Mouse (Mus musculus) embryonic facial prominence, embryonic 15.5 days (tissue): ENCODE data around the gene Olfr943. TPM values are rescaled to one million over a fixed set of nuclear protein-coding genes. Genes with fewer than 3 reads are reported as not detected.

ENCODE experiments used
- ATAC-seq: fragments of 200-750 bp; cut with Nextera tagmentation; 2 replicates; pipeline ENCODE4 v1.8.0; 2017; ENCODE audit warnings: low read depth, moderate TSS enrichment; ENCODE audit not compliant: insufficient number of reproducible peaks, low FRiP score, low TSS enrichment
- H3K27ac ChIP-seq: fragments of 300-500 bp; sonication (generic); replicated peaks from 2 replicates; pipeline ENCODE4 v1.5.1; 2015; ENCODE audit warnings: mild to moderate bottlenecking, inconsistent platforms
- H3K27me3 ChIP-seq: fragments of 300-500 bp; sonication (generic); 2 replicates; pipeline ENCODE4 v1.6.1; 2015; ENCODE audit warnings: inconsistent platforms
- H3K36me3 ChIP-seq: fragments of 300-500 bp; sonication (generic); 2 replicates; pipeline ENCODE4 v1.6.1; 2015; ENCODE audit warnings: mild to moderate bottlenecking, inconsistent platforms
- H3K4me1 ChIP-seq: fragments of 300-500 bp; sonication (generic); 2 replicates; pipeline ENCODE4 v1.6.1; 2015; ENCODE audit warnings: inconsistent platforms
- H3K4me2 ChIP-seq: fragments of 300-500 bp; sonication (generic); replicated peaks from 2 replicates; pipeline ENCODE4 v1.6.1; 2015; ENCODE audit warnings: mild to moderate bottlenecking, inconsistent platforms
- H3K4me3 ChIP-seq: fragments of 300-500 bp; sonication (generic); replicated peaks from 2 replicates; pipeline ENCODE4 v1.5.1; 2015; ENCODE audit warnings: mild to moderate bottlenecking, inconsistent platforms
- H3K9ac ChIP-seq: fragments of 300-500 bp; sonication (generic); 2 replicates; pipeline ENCODE4 v1.6.1; 2015; ENCODE audit warnings: inconsistent platforms
- H3K9me3 ChIP-seq: fragments of 300-500 bp; sonication (generic); replicated peaks from 2 replicates; pipeline ENCODE4 v1.6.1; 2016; ENCODE audit warnings: inconsistent platforms
- WGBS: fragments of 180-500 bp; shearing (Covaris S2); methylation state at CpG from one replicate; pipeline ENCODE4 v1.1.7; 2015; 5-methylcytosine and 5-hydroxymethylcytosine counted together
- polyA plus RNA-seq: library from polyadenylated mRNA; unstranded; fragments of >200 nt; fragmentation: Nextera tagmentation; extraction: Ambion mirVana; gene quantifications from 2 replicates; pipeline ENCODE4 v1.2.1, GENCODE M21; 2015

The Olfr943 gene
- polyA plus RNA-seq, result not detected in 2 replicates

DNA sequence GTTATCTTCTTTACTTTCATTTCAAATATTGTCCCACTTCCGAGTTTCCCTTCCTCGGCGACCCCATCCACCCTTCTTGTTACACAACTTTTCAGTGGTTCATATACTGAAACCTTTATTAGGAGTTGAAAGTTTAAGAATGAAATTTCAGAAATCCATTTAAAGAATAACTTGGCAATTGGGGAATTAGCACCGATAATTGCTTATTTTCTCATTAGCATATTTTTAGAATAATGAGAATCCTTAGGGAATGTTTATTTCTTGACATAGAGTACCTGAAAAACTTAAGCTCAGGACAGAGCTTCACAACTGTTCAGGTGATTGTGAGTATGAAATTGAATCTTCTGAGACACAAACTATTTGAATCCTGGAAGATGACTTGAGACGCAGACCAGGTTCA lies at the start of gene Olfr943:
Gene Olfr943, plus strand, starts transcription at position 301 of the 400 bp plus-strand sequence.
- 92% methylated on average over 5 of the region's 5 CpGs for WGBS
- ATAC-seq, result no peak

DNA sequence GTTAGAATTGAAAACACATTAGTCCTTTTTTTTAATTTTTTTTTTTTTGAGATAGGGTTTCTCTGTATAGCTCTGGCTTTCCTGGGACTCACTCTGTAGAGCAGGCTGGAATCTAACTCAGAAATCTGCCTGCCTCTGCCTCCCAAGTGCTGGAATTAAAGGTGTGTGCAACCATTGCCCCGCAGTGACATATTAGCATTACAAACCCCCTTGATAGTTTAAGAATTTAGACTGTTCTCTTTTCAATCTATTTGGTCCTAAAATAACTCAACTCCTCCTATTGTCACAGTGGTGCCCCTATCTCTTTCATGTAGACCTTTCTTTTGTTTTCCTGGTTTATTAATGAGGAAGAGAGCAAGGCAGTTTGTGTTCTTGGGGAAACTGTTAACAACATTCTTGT lies 38.8 kb upstream of the Olfr943 start:
- Histone ChIP-seq H3K27ac (no peak overlapping the region), H3K4me1 (no peaks in the 10 kb centered on the region), H3K9ac (no peak overlapping the region), H3K27me3 (no peaks in the 10 kb centered on the region), H3K36me3 (no peaks in the 10 kb centered on the region), H3K9me3 (no peaks in the 10 kb centered on the region), H3K4me3 (no peak overlapping the region), H3K4me2 (no peak overlapping the region)
- ATAC-seq, result no peak
- WGBS, result 64% methylated on average over 1 of the region's 1 CpGs

More for the DNA sequence above, at the start of gene Olfr943:
- H3K36me3 ChIP-seq, result no peaks in the 10 kb centered on the region
- no peak within 1 kb of the TSS for H3K4me3 ChIP-seq
- no peaks in the 10 kb centered on the region for H3K4me1 ChIP-seq
- no peak within 1 kb of the TSS for H3K27ac ChIP-seq
- H3K4me2 ChIP-seq, result no peak within 1 kb of the TSS
- H3K9ac ChIP-seq, result no peak within 1 kb of the TSS
- no peaks in the 10 kb centered on the region for H3K27me3 ChIP-seq
- H3K9me3 ChIP-seq, result no peaks in the 10 kb centered on the region

DNA sequence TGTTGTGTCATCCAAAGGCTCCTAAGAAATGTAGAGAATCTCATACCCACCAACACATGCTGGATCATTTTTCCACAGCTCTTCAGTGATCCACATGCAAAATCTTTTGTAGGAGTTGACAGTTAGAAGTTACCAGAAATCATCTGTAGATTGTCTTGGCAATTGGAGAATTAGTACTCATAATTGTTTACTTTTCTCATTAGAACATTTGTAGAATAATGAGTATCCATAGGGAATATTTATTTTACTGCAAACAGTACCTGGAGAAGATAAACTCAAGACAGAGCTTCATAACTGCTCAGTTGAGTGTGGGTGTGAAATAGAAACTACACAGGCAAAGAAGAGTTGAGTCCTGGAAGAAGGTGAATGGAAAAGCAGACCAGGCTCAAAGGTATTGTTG lies 38.3 kb upstream of the Olfr943 start, which contains the start of gene Olfr27:
Gene Olfr27, plus strand, starts transcription at position 301 of the 400 bp plus-strand sequence.
- no peaks in the 10 kb centered on the region for H3K4me1 ChIP-seq
- H3K9ac ChIP-seq, result no peak within 1 kb of the TSS
- no peak for ATAC-seq
- H3K4me3 ChIP-seq, result no peak within 1 kb of the TSS
- no peaks in the 10 kb centered on the region for H3K9me3 ChIP-seq
- no peak within 1 kb of the TSS for H3K27ac ChIP-seq
- H3K4me2 ChIP-seq, result no peak within 1 kb of the TSS
- no peaks in the 10 kb centered on the region for H3K27me3 ChIP-seq
- H3K36me3 ChIP-seq, result no peaks in the 10 kb centered on the region

DNA sequence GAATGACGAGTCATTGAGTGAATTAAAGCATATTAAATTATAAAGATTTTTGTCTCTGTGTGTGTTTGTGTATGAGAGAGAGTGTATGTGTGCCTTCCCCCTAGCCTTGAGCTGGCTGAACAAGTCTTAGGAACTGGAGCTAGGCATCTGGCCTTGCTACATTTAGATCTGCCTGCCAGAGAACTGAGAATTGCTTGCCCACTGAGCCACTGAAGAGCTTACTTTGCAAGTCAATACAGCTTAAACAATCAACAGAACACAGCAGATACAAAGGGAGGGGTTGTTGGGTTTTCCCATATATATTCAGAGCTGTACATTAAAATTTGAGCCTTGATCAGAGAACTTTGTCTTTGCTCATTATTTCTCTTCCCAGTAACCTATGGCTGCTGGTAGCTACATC lies 13.7 kb upstream of the Olfr943 start:
- Histone ChIP-seq H3K4me1 (no peaks in the 10 kb centered on the region), H3K9me3 (no peaks in the 10 kb centered on the region), H3K27ac (no peak overlapping the region), H3K4me2 (no peak overlapping the region), H3K4me3 (no peak overlapping the region), H3K9ac (no peak overlapping the region), H3K36me3 (no peaks in the 10 kb centered on the region), H3K27me3 (no peaks in the 10 kb centered on the region)
- WGBS, result 55% methylated on average over 1 of the region's 1 CpGs
- ATAC-seq, result no peak

DNA sequence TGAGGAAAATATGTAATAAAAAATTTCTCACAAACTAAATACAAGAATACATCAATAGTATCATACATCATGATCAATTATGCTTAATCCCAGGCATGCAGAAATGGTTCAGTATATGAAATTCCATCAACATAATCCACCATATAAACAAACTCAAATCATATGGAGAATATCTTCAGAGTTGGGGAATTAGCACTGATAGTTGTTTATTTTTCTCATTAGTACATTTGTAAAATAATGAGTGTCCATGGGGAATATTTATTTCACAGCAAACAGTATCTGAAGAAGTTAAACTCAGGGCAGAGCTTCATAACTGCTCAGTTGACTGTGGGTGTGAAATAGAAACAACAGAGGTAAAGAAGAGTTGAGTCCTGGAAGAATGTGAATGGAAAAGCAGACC lies 35.5 kb downstream of the Olfr943 start, which contains the start of gene Olfr944:
Gene Olfr944, plus strand, starts transcription at position 301 of the 400 bp plus-strand sequence.
- H3K27me3 ChIP-seq, result no peaks in the 10 kb centered on the region
- H3K36me3 ChIP-seq, result no peaks in the 10 kb centered on the region
- no peak for ATAC-seq
- no peak within 1 kb of the TSS for H3K9ac ChIP-seq
- no peak within 1 kb of the TSS for H3K4me3 ChIP-seq
- H3K4me1 ChIP-seq, result no peaks in the 10 kb centered on the region
- H3K4me2 ChIP-seq, result no peak within 1 kb of the TSS
- H3K27ac ChIP-seq, result no peak within 1 kb of the TSS
- no peaks in the 10 kb centered on the region for H3K9me3 ChIP-seq

Other genes starting within 250 kb of the Olfr943 start
- 0.30 TPM in 1 of 2 replicates, not detected in the other for gene Olfr930, start 236.5 kb upstream of the Olfr943 start, polyA plus RNA-seq
- gene Olfr933, start 194.0 kb upstream of the Olfr943 start, polyA plus RNA-seq, result 0.11 and 0.14 TPM in 2 replicates
- gene Olfr934, start 178.0 kb upstream of the Olfr943 start, polyA plus RNA-seq, result 0.07 TPM in 1 of 2 replicates, not detected in the other
- 0.19 TPM in 1 of 2 replicates, not detected in the other for gene Olfr935, start 166.6 kb upstream of the Olfr943 start, polyA plus RNA-seq
- gene Olfr146, start 142.9 kb upstream of the Olfr943 start, polyA plus RNA-seq, result 0.40 TPM in 1 of 2 replicates, not detected in the other
- not detected in 2 replicates for gene Olfr937, start 101.4 kb upstream of the Olfr943 start, polyA plus RNA-seq
- gene Olfr938, start 87.4 kb upstream of the Olfr943 start, polyA plus RNA-seq, result not detected in 2 replicates
- not detected in 2 replicates for gene Olfr27, start 38.2 kb upstream of the Olfr943 start, polyA plus RNA-seq
- gene Olfr944, start 35.6 kb downstream of the Olfr943 start, polyA plus RNA-seq, result 0.17 TPM in 1 of 2 replicates, not detected in the other
- 0.05 TPM in 1 of 2 replicates, not detected in the other for gene Olfr1537, start 83.7 kb downstream of the Olfr943 start, polyA plus RNA-seq
- not detected in 2 replicates for gene Olfr945, start 110.5 kb downstream of the Olfr943 start, polyA plus RNA-seq
- gene Olfr948, start 159.7 kb downstream of the Olfr943 start, polyA plus RNA-seq, result not detected in 2 replicates
- gene Olfr951, start 221.1 kb downstream of the Olfr943 start, polyA plus RNA-seq, result 0.11 TPM in 1 of 2 replicates, not detected in the other